Mouse (Mus musculus) regulatory T cell (primary cell): Measurements from ENCODE around the gene Bicra.

ENCODE experiments used
- in situ Hi-C: fragments of 300-600 bp; cut with MboI, MseI; formaldehyde crosslinking; loops from one replicate; pipeline ENCODE4 v1.15.1; 2025; ENCODE audit warnings: high pct_unique_total_duplicates

Gene Bicra

DNA sequence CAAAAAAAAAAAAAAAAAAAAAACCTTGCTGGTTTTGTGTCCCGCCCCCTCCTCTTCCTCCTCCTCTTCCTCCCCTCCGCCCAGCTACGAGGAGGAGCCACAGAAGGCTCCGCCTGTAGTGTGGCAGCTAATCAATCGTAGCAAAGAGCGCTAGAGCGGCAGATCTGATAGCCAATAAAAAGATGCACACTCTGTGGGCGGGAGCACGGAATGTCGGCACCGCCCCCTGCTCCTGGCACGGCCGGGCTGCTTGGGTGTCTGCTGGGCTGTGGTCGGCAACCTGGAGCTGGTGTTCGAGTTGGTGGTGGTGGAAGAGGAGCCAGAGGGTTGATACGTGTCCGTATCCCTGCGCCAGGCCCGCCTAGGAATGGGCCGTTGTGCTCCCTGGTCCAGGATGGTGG is 443 bp upstream of the Bicra start:
- in situ Hi-C loops = no loop called here

DNA sequence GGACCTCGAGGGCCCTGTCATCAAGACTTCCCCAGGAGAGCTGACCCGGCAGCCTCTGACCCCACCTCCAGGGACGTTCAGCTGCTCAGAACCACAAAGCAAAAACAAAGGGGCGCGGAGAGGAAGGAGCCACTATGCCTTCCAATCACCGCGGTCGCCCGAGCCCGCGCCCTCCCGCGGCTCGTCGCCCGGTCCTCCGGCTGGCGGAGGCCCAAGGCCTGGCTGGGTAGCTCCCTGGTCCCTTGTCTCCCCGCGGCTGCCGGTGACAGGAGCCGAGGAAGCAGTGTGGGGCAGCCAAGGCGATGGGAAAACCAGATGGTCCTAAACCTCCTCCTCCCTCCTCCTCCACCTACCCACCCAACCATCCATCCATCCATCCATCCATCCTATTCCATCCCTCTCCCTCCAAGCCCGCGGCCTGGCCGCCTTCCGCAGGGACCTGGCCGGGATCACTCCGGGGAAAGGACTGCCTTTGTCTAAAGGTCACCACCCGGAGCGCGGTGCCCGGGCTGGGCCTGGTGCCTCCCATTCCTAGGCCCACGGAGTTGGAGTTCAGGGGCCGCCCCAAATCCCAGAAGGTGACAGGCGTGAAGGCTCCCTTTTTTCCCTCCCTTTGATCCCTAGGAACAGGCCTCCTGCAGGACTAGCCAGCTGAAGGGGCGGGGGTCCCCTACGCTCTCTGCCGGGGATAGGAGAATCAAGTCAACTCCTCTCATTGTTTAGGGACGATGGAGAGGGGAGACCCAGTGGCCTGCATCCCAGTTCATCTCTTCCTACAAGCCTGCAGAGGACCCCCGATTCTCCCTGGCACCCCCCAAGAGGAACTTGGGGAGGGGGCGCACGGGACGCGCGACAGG is 1.0 kb downstream of the Bicra start:
- in situ Hi-C loops = no loop called here

DNA sequence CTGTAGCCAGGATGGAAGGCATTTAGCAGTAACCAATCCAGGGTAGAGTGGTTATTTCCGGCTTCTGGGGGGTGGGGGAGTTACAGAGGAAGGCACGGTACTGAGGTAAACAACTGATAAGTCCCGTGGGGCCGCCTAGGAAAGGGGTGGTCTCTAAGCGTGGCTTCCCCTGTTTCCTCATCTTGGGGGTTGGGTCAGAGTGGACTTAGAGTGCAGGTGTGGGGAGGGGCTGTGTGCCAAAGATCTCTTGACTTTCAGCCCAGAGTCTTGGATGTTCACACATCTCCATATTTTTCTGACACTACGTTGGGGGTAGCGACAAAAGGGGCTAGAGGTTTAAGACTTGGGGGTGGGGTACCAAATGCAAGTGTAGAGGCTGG is 1.6 kb downstream of the Bicra start:
- in situ Hi-C loops = no loop called here

DNA sequence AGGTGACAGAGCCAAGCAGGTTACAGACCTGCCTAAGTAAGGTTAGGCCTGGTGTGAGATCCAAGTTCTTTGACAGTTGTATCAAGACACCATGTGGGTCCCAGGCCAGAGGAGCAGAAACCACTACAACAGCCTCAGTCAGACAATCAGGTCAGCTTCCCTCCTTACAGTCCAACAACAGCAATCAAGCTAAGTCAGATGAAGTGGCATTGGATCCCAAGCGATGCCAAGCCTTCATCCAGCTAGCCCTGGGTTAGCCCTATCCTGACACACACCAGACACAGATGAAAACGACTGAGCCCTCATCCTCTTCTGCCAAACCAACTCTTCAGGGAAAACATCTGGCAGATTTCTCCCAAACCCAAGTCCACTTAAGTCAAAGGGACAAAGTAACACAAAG is 2.2 kb downstream of the Bicra start:
- in situ Hi-C loops = no loop called here

DNA sequence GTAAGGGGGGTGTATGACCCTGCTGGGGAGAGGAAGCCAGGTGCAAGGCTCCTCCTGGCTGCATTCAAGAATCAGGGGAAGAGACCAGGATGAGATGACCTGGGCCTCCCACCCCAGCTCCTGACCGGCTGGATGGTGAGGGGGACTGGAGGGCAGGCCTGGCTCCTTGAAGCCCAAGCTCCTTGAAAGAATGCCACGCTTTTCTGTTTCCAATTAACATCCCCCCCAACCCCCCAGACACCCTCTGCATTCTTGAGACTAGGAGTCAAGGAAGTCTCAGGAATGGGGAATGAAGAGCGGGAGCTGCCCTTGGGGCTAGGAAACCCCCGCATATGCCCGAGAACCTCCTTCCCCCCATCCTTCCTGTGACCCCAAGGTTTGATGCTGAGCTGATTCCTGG is 3.2 kb downstream of the Bicra start:
- in situ Hi-C loops = no loop called here

DNA sequence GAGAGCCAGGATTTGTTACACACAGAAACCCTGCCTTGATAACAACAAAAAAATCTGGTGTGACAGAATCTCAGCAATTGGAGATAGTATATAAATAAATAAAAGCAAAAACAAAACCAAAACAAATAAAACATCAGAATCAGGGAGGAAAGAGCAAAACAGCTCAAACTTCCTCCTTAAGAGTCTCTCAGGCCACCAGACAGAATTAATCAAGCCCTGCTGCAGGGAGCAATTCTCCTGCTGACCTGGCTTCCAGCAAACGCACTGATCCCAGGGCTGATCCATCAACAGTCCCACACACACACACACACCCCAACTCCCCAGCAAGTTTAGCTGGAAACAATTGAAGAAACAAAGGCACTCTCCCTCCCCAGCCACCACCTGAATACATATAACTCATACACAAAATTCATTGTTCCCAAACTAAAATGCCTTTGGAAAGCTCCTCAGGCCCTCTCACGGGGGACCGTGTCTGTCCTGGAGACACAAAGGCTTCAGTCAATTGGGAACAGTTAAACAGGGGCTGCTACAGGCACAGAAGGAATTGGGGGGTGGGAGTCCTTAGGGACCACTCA is 3.8 kb downstream of the Bicra start:
- in situ Hi-C loops = no loop called here

DNA sequence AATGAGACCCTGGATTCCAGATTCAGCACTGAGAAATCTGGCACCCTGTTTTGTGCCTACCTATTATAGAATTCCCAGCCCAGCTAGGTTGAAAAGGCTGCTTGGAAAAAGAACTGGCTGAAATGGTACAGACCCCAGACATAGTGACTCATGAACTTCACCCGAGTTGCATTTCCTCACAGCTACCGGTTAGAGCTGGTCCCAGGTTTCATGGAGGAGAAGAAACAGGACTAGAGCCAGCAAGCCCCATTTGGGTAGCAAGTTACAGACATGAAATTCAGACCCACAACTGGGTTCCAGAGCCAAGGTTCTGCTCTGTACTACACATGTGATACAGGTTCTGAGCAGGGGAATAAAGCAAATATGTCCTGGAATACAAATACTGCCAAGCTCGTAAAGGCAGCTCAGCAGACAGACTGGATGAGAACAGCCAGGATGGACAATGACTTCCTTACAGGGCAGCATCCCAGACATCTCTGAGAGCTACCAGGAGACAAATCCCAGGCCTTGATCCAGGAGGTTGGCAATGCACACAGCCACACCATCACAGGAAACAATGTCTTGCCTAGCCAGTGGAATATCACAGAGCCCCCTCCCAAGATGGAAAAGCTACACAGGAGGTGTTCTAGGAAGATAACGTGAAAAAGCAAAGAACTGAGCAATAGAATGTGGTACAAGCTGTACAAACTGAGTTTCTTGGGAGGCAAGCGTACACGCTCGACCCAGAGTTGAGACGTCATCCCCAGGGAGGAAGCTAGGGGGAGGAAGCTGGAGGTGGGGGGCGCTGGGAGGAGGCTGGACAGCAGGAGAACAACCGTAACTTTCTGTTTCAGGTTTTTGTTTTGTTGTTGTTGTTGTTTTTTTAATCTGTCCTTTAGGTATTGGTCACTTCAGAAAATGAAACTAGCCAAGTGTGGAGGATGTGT is 4.6 kb downstream of the Bicra start:
- in situ Hi-C loops = no loop called here

DNA sequence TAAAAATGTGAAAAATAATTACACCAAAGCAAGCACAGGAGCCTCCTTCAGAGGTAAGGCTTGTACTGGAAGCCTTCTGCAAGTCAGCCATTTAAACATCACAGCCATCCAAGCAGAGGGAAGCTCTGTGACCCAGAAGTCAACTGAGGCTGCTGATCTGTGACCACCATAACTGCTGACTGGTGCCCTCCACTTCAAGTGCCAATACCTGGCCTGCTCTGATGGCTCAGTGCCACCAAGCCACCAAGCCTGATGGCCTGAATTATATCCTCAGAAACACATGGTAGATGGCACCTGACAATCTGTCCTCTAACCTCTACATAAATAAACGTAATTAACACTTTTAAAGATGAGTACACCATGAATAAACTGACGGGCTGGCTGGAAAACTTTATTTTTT is 6.5 kb downstream of the Bicra start:
- in situ Hi-C loops = no loop called here

DNA sequence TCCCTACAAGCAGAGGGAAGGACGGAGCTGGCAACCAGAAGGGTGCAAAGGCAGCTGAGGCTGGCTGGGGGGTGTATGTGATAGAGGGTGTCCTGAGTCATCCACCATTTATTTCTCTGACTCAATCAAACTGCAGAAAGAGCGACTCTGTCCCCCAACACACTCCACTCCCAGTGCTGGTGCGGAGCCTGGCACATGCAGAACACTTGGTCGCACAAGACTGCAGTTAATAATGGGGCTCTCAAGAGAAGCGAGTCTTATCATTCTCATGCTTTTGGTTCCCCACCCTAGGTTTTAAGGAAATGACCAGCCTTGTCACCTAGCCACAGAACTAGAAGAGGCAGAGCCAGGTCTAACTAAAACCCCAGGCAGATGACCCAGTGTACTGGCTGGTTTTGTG is 8.4 kb downstream of the Bicra start:
- in situ Hi-C loops = no loop called here

DNA sequence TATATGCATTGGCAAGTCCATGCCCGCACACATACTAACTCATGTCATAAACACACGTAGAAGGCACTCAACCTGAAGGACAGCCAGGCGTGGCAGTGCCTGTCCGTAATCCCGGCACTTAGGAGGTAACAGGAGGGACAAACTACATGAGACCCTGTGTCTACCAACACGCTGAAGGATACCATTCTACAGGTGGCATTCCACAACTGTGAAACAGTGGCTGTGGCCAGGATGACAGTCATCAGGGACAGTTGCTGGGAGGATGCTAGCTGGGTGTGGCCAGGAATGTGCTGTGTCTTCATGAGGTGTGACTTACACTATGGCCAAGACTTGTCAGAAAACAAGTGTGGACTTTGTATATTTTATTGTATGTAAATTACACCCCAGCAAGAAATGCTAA is 10.7 kb downstream of the Bicra start:
- in situ Hi-C loops = no loop called here

DNA sequence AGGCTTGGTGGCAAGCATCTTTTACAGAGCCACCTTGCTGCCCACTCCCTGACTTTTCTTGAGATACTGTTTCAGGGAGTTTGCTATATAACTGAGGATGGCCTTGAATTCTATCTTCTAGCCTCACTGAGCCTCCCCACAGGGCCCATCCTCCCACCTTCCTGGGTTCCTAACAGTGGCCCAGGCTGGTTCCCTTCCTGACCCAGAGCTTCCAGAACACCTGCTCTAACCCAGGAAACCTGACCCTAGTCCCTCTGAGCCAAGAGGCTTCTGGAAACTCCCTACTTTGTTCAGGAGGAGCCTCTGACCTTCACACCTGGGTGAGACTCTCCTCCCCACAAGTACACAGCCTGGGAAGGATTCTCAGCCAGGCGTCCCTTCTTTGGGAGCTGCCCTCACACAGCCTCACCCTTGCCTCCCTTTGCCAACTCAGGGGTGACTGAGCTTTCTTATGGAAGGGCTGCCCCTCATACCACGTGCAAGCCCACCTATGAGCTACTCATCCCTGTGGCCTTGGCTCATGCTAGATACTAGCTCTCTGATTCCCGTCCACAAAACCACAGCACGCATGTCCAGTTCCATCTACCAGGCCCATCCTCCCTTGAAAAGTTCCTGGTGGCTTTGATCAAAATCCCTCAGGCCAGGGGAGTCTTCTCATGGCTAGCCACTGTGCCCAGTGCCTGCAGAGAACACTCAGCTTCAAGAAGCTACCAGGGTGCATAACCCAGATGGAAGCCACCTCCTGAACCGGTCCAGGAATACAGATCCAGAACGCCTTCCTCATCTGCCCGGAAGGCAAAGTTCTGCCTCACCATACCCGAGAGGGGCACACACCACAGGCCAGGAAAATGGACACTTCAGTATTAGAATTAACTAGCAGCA is 13.9 kb downstream of the Bicra start:
- in situ Hi-C loops = no loop called here

DNA sequence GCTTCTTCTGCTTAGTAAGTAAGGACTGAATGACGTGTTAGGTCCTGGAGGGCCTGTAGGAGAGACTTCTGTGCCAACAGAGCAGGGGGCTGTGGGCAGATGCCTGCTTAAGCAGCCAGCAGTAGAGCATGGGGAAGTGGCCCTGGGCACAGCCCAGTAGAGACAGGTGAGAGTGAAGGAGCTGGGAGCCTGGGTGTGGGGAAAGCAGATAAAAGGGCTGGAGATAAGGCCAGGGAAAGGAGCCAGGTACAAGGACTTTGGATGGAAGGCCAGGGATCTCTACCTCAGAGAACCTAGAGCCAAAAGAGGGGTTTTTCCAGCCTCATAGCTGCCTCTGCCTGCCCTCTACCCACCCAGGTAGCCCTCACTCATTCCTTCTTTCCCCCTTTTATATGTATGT is 14.7 kb downstream of the Bicra start:
- in situ Hi-C loops = no loop called here

DNA sequence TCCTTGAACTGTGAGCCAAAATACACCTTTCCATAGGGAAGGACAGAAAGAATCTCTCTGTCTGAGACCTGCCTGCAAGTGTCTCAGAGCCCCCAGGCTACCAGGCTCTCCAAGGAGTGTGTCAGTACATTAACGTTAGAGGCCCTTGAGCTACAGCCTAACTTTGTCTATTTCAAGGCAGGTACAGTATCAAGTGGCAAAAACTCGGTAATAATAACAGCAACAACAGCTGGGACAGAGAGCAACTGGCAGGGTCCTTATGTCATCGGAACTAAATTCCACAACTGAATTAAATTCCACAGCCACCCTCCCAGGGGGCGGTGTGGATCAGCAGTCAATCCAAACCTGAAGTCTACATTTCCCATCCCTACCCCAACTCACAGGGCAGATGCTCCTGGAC is 16.6 kb downstream of the Bicra start:
- in situ Hi-C loops = no loop called here

DNA sequence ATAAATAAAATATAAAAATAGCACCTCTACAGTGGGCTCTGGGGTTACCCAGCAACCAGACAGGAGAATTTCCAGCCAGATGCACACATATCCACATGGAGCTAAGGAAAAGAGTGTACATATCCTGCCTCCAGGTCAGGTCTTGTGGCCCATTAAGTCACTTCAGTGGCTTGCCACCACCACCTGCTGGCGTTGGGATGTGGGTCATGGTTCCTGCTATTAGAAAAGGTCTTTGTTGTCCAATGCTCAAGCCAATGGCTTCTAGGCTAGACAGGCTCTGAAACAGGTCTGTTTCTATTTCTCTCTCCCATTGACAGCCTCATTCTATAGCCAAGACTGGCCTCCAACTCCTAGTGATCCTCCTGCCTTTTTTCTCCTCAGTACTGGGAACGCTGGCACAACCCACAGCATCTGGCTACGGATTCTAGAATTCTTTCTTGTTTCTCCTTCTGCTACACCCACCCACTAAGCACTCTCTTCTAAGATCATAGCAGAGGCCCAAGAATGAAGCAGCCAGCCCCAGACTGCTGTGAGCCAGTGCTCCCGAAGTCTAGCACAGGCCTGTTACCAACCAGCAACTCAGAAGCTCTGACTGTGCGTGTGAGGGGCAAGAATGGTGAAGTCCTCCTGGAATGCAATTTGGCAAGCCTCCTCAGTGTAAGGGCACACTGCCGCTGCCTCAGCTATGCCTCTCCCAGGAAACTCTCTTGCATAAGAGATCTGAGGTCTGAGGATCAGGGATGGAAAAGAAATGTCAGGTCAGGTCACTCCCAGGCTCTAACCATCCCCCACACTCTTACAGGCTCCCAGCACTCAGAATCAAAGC is 19.4 kb downstream of the Bicra start:
- in situ Hi-C loops = no loop called here

DNA sequence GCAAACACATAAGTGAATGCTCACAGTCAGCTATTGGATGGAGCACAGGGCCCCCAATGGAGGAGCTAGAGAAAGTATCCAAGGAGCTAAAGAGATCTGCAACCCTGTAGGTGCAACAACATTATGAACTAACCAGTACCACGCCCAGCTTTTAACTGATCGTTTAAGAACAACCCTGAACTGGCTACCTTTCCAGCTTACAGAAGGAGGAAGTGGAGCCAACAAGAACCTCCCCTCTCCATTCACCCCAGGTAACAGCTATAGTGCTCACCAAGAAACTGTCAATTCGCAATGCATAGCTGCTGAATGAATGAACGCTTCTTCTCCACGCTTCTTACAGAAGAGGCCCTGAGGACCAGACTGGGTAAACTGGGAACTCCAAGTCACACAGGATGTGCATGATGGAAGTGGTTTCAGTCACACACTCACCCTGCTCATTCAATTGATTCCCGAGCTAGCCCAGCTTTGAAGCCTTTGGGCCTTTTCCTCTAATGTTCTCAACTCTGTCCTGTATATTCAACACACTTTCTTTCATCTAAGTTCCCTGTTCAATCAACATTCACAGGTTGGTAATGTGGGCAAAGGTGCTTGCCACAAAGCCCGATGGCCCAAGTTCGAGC is 23.0 kb downstream of the Bicra start:
- in situ Hi-C loops = no loop called here

DNA sequence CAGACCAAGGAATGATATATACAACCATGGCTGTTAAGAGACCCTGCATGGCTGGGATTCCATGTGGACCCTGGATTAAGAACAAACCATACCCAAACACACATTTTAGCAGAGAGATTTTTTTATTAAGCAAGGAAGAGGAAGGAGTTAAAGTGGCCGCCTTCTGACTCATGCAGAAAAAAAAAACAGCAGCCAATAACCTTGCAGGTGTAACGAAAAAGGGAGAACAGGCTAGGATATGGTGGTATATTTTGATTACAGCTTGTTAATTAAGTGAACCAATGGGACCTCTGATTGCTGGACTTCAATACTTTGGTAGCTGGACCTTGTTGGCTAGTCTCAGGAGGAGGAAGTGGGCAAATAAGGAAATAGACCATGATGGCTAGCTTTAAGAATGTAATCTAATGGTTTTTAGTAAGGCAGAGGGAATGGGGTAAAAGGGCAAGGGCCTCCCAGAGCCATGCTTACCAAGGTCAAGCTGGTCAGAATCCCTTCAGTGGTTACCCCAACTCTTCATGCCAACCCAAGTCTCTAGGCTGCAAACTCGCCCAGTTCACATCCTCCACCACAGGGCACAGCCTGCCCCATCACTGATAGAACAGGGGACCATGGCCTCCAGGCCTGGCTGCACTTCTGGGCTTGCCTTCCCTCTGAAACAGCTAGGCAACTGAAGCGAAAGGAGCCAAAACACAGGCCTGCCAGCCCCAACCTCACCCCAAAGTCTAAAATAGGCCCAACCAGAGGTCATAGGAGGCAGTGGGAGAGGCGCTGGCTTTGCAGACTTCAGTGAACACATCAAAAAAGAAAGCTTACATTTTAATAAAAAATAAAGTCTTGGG is 28.2 kb downstream of the Bicra start:
- in situ Hi-C loops = no loop called here

DNA sequence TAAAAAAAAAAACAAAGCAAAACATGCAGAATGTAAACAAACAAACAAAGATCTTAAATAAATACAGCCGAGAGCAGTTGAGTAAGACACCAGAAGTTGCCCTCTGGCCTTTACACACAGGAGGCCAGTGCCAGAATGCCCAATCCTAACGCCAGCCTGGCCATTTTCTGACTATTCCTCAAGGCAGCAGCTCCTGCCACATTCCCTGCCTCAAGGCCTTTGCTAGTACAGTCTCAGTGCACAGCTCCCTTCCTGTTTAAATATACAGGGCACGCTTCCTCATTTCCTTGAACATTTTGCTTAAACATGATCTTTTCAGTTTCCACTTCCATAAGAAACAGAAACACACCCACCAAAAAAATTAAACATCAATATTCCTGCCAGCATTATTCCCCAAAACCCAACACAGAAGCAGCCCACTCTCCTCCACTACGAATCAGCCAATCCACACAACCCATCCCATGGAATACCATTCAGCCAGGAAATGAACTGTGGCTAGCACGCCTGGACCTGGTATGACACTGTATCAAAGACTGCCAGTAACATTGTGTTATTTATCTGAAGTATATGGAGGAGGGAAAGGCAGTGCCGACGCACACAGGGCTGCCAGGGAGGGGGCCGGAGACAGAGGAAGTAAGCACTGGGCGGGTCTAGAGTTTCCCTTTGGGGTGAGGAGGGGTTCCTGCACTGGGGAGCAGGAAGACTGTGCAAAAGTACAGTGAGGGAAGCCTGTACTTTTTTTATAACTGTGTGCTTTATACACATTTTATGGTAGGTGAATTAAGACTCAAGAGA is 29.5 kb downstream of the Bicra start:
- in situ Hi-C loops = no loop called here

DNA sequence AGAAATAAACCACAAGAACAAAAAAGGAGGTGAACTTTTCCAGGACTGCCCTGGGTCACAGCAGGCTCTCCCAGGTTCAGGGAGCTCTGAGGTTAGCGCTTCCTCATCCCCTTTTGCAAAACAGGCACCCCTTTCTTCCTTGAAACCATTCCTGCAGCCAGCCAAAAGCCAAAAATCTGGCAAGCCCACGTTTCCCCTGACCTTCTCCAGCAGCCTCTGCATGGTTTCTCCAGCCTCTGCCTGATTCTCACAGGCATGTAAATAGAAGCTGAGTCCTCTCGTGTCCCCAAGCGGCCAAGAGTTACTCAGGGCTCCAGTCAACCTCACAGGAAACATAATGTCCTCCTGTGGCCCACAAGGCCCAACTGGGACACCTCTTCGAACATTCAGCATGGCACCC is 32.3 kb downstream of the Bicra start:
- in situ Hi-C loops = no loop called here
